Mouse (Mus musculus): ENCODE measurements around the gene Syap1.
"Not testable (repeated sequence)": the region's sequence is repeated elsewhere in the genome, so short reads cannot be mapped to it uniquely, and the experiment has no call there.

Gene Syap1

GRCm38 (mm10) chrX:162844447-162845100, 43.7 kb downstream of the Syap1 start:
- ChIA-PET CTCF (interaction anchor here (0.6 to 1.6 kb wide), 10 partner anchors 12 to 317 kb away, joined by 3 to 5 read pairs (median 3); no protein-coding TSS in a partner anchor), POLR2A (interaction anchor here (0.6 to 4.4 kb wide), 17 partner anchors 8 to 84 kb away, joined by 3 to 18 read pairs (median 4); partner anchors contain the start of gene Txlng (in 2 of the 4))

GRCm38 (mm10) chrX:162832101-162832500, 56.1 kb downstream of the Syap1 start:
- ChIA-PET CTCF (interaction anchor here (0.6 to 2.0 kb wide), 6 partner anchors 8 to 76 kb away, joined by 3 to 7 read pairs (median 4); no protein-coding TSS in a partner anchor), POLR2A (interaction anchor here (0.6 to 4.8 kb wide), 72 partner anchors 8 to 1580 kb away, joined by 3 to 43 read pairs (median 6); partner anchors contain the start of genes Rbbp7 (in 4 of the 4), Syap1 (in 2 of the 4), Siah1b (in 1 of the 4) and Zrsr2 (in 1 of the 4))

GRCm38 (mm10) chrX:162831542-162831941, 56.7 kb downstream of the Syap1 start:
- CTCF ChIA-PET, result interaction anchor here in 3 of 4 experiments (0.5 to 2.0 kb wide), 5 partner anchors 13 to 103 kb away, joined by 3 to 8 read pairs (median 3); no protein-coding TSS in a partner anchor

GRCm38 (mm10) chrX:162831036-162831435, 57.2 kb downstream of the Syap1 start:
- CTCF ChIA-PET, result interaction anchor here in 1 of 4 experiments (0.5 to 0.6 kb wide), 2 partner anchors 72 to 103 kb away, joined by 3 to 8 read pairs; no protein-coding TSS in a partner anchor

More at GRCm38 (mm10) chrX:162831542-162831941, 56.7 kb downstream of the Syap1 start:
- POLR2A ChIA-PET, result interaction anchor here (0.6 to 4.8 kb wide), 74 partner anchors 7 to 1245 kb away, joined by 3 to 43 read pairs (median 5); partner anchors contain the start of genes Rbbp7 (in 4 of the 4), Syap1 (in 2 of the 4), Siah1b (in 1 of the 4) and Zrsr2 (in 1 of the 4)

GRCm38 (mm10) chrX:162830313-162830712, 57.9 kb downstream of the Syap1 start:
- CTCF ChIA-PET, result not testable (repeated sequence)
- POLR2A ChIA-PET, result interaction anchor here in 3 of 4 experiments (0.6 to 4.8 kb wide), 10 partner anchors 11 to 95 kb away, joined by 3 to 43 read pairs (median 10); partner anchors contain the start of gene Rbbp7 (in 1 of the 3)

More at GRCm38 (mm10) chrX:162831036-162831435, 57.2 kb downstream of the Syap1 start:
- POLR2A ChIA-PET, result interaction anchor here (0.6 to 4.8 kb wide), 31 partner anchors 11 to 743 kb away, joined by 3 to 43 read pairs (median 8); partner anchors contain the start of genes Rbbp7 (in 3 of the 4) and Syap1 (in 1 of the 4)

GRCm38 (mm10) chrX:162829741-162830140, 58.5 kb downstream of the Syap1 start:
- CTCF ChIA-PET, result no interaction called here

GRCm38 (mm10) chrX:162829203-162829708, 59.0 kb downstream of the Syap1 start, which contains the start of gene Txlng:
Txlng (minus strand) TSS chrX:162829454.
- POLR2A ChIA-PET, result interaction anchor here in 3 of 4 experiments (1.0 to 2.4 kb wide), 18 partner anchors 8 to 72 kb away, joined by 3 to 17 read pairs (median 3); partner anchors contain the start of gene Rbbp7 (in 1 of the 3)
- CTCF ChIA-PET, result no interaction called here

More at GRCm38 (mm10) chrX:162829741-162830140, 58.5 kb downstream of the Syap1 start:
- POLR2A ChIA-PET, result interaction anchor here in 2 of 4 experiments (0.6 to 3.3 kb wide), 4 partner anchors 11 to 46 kb away, joined by 3 to 19 read pairs (median 4); no protein-coding TSS in a partner anchor

GRCm38 (mm10) chrX:162828783-162829182, 59.5 kb downstream of the Syap1 start:
- ChIA-PET CTCF (no interaction called here), POLR2A (interaction anchor here in 3 of 4 experiments (0.8 to 2.4 kb wide), 24 partner anchors 8 to 93 kb away, joined by 3 to 17 read pairs (median 3); partner anchors contain the start of gene Rbbp7 (in 2 of the 3))

- POLR2A ChIA-PET, result interaction anchor here in 3 of 4 experiments (0.5 to 2.4 kb wide), 26 partner anchors 8 to 972 kb away, joined by 3 to 17 read pairs (median 3); partner anchors contain the start of gene Rbbp7 (in 2 of the 3)
- CTCF ChIA-PET, result no interaction called here
These were observed 60.2 kb downstream of the Syap1 start for GRCm38 (mm10) chrX:162828016-162828415.
